Mouse (Mus musculus) ovary, postnatal 10 days (tissue): ENCODE results near the gene Rnf225.
"Not testable (repeated sequence)": the region's sequence is repeated elsewhere in the genome, so short reads cannot be mapped to it uniquely, and the experiment has no call there.

Source experiments
- DNase-seq: peaks from one replicate; pipeline ENCODE4 v3.0.0; 2022; ENCODE audit warnings: low spot score

Rnf225 gene

GRCm38 (mm10) chr7:12927693-12928589, 725 bp downstream of the Rnf225 start:
- no peak for DNase-seq

- no peak for DNase-seq
Measured at GRCm38 (mm10) chr7:12933615-12934140, 6.5 kb downstream of the Rnf225 start.

- no peak for DNase-seq
Measured at GRCm38 (mm10) chr7:12934808-12935207, 7.6 kb downstream of the Rnf225 start.

GRCm38 (mm10) chr7:12937254-12937803, 10.1 kb downstream of the Rnf225 start:
- DNase-seq, result not testable (repeated sequence)

- DNase-seq, result no peak
Measured at GRCm38 (mm10) chr7:12940599-12940998, 13.4 kb downstream of the Rnf225 start.

- DNase-seq, result no peak
Measured at GRCm38 (mm10) chr7:12943488-12943887, 16.3 kb downstream of the Rnf225 start.

- peak; percentile 78 for DNase-seq
Measured at GRCm38 (mm10) chr7:12949032-12949871, 22.0 kb downstream of the Rnf225 start.

- no peak for DNase-seq
Measured at GRCm38 (mm10) chr7:12949872-12950229, 22.6 kb downstream of the Rnf225 start.

- DNase-seq, result no peak
Measured at GRCm38 (mm10) chr7:12954896-12955295, 27.7 kb downstream of the Rnf225 start.

- no peak for DNase-seq
Measured at GRCm38 (mm10) chr7:12957511-12957910, 30.3 kb downstream of the Rnf225 start.

GRCm38 (mm10) chr7:12958948-12959347, 31.7 kb downstream of the Rnf225 start:
- no peak for DNase-seq

- DNase-seq, result no peak
Measured at GRCm38 (mm10) chr7:12959718-12960117, 32.5 kb downstream of the Rnf225 start.

GRCm38 (mm10) chr7:12961511-12962141, 34.4 kb downstream of the Rnf225 start:
- peak; percentile 18 for DNase-seq

- peak; percentile 72 for DNase-seq
Measured at GRCm38 (mm10) chr7:12965678-12966091, 38.5 kb downstream of the Rnf225 start, which contains the start of gene Zfp324. Gene Zfp324, plus strand, starts transcription at chr7:12965838.

GRCm38 (mm10) chr7:12966104-12966845, 39.1 kb downstream of the Rnf225 start:
- peak; percentile 30 for DNase-seq

- no peak for DNase-seq
Measured at GRCm38 (mm10) chr7:12970906-12971305, 43.7 kb downstream of the Rnf225 start.

GRCm38 (mm10) chr7:12977682-12978389, 50.6 kb downstream of the Rnf225 start, which contains the start of gene Zfp446:
Gene Zfp446, plus strand, starts transcription at chr7:12977848.
- DNase-seq, result peak; percentile 92

GRCm38 (mm10) chr7:12978931-12979722, 51.9 kb downstream of the Rnf225 start:
- no peak for DNase-seq

- DNase-seq, result no peak
Measured at GRCm38 (mm10) chr7:12979776-12980175, 52.6 kb downstream of the Rnf225 start.
